Mouse (Mus musculus) liver (tissue): ENCODE results near the gene Lclat1.

Experiments used
- DNase-seq: peaks from one replicate; pipeline ENCODE4 v3.0.0-alpha.2; 2020; ENCODE audit warnings: mixed read lengths

The Lclat1 gene

DNA sequence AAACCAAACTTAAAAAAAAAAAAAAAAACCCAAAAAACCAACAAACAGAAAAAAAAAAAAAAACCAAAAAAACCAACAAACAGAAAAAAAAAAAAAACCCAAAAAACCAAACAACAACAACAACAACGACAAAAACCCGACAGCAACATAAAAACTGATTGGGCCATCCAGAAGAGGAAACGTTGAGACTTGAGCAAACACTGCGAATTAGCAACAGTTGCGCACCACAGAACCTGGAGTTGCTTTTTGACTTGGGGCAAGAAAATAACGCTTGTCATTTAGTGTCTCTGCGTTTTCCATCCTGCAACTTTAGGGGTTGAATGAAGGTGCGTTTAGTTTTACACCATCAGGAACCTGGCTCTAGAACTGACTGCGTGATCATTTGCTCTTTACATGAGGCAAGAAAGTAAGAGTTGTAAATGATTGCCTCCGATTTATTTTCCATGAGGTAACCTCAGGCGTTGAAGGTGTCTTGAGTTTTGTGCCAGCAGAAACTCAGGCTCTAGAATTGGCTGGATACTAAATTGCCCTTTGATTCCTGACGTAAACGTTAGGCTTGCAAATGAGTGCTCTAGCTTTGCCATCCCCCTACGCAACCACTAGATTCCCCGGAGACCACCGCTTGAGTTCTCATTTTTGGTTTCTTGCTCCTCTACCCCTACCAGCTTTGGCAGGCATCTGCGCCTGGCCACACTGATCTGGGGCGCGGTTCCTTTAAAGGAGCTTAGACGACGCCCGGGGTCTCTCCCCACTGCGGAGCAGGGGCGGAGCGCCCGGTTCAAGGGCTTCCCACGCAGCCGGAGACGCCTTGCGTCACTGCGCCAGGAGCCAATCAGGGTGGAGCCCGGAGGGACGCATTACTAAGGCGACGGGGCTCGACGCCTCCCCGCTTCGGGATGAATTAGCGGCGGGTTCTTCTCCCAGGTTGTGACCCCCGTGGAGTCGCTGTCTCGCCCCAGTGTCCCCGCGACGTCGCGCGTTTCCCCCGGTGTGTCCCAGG lies at the start of gene Lclat1:
Gene Lclat1, plus strand, starts transcription at position 828 of the 1,000 bp plus-strand sequence.
- peak; percentile 91 for DNase-seq

GRCm38 (mm10) chr17:73058319-73058718 lies 49.5 kb upstream of the Lclat1 start:
- DNase-seq: no peak

DNA sequence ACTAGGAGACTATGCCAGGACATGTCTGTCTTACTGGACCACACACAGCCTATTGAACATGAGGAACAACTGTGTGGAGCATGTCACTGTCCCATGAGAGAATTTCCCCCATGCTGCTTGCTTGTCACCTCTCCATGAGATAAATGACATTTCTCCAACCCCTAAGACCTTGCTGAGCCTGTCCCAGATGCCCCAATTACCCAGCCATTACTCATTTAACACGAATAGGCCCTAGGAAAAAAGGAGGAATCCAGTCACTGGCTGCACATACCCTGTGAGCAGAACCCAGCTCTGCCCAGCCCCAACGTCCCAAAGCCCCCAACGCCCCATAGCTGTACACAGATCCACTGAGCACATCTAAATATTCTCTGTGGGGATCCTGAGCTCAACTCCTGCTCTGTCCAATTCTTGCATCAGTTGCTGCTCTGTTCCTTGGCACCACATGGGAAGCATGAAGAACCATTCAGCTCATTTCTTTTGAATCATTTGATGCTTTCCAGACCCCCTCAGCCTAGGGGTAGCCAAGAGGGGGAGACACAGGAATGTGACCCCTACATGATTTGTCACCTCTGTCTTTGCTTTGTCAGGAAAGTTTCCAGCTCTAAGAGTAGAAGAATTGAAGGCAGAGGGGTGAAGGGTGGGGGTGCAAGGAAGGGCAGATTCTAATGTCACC lies 47.4 kb upstream of the Lclat1 start:
- DNase-seq: no peak

GRCm38 (mm10) chr17:73060897-73061252 lies 46.9 kb upstream of the Lclat1 start:
- no peak for DNase-seq

GRCm38 (mm10) chr17:73062701-73063100 lies 45.1 kb upstream of the Lclat1 start:
- no peak for DNase-seq

- DNase-seq: no peak
These were observed 44.5 kb upstream of the Lclat1 start for GRCm38 (mm10) chr17:73063299-73063698.

- DNase-seq: no peak
These were observed 44.0 kb upstream of the Lclat1 start for GRCm38 (mm10) chr17:73063781-73064180.

DNA sequence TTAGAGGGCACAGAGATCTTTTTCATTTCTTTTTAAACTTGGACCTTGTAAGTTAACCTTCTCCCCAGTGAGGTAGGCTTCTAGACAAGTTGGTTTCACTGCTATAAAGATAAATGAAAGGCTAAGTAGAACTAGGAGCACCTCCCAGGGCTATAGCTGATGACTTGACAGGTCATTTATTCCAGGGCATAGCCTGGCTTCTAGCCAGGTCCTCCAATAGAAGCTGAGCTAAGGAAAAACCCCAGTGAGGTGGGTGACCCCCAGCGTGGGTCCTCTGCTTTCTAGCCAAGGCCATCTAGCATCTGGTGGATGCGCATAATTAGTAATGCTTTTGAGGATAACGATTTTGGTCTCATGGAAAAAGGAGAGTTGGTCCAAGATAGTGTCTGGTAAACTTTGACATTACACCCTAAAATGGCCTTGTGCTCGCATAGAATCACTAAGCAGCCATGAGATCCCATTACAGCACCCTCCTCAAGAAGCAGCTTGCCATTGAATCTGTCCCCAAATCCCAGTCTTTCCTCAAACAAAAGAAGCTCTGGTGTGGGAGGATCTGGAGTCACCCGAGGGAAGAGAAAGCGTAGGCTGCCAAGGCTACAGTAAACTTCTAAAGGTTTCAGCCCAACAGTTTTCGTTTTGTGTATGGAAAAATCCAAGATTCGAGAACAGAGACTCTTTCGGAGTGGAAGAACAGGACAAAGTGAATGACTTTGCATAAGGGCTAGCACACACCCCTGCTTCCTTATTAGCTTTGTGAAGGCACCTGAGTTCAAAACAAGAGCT lies 41.2 kb upstream of the Lclat1 start:
- no peak for DNase-seq

DNA sequence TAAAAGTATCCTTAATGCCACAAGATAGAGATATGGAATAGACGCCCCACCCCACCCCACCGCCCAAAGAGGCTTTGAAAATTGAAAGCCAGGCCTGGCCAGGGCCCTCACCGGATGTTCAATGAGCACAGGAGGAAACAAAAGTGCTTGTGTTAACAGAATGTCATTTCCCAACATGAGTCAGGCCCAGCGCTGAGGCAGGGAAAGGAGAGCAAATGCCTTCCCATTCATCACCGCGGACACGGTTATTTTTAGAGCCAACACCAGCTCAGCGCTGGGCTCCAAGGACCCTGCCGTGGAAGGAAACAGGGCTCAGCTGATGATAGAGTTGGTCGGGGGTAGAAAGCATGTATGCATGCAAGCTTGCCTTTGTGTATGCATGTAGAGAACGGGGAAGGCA lies 40.4 kb upstream of the Lclat1 start:
- DNase-seq: peak; percentile 40

- no peak for DNase-seq
These were observed 39.3 kb upstream of the Lclat1 start for GRCm38 (mm10) chr17:73068321-73068992.

- DNase-seq: no peak
These were observed 37.3 kb upstream of the Lclat1 start for GRCm38 (mm10) chr17:73070466-73070865.

DNA sequence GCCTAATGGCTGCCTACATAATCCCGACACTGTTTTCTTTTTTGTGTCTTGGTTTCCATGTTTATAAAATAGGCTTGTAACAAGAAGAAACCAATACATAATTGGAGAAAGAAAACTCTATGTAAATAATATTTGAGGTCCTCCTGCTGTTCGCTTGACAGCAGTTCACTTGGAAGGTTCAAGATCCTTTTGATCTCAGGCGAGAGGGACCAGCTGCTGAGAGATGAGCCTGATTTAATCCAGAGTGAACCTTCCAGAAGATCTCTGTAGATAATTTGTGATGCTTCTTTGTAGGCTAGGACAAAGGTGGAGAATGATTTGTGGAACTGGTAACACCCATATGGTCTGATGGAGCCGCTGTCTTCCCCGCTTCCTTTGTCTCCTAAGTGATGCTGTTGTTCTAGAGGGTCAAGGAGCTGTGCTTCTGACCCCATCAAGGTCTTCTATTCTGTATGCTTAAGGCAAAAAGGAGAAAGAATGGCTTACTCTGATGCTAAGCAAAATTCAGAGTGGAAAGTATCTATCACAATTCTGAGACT lies 36.0 kb upstream of the Lclat1 start:
- no peak for DNase-seq

DNA sequence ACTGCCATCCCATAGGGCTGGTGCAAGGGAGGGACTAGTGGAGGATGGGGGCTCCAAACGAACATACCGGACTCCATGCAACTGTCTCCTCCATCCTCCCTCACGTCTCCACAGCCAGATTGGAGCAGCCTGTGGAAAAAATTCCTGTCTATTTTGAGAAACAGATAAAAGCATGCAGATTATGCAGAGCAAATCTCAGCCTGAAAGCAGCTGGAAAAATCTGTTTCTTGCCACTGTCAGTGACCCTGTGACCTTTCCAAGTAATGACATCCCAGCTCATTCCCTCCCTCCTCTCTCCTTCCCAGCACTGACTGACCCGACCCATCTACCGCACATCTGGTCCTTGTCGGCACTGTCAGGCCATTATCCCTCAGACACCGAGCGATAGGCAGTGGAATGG lies 35.5 kb upstream of the Lclat1 start:
- peak; percentile 33 for DNase-seq

GRCm38 (mm10) chr17:73074631-73075030 lies 33.2 kb upstream of the Lclat1 start:
- DNase-seq: no peak

- no peak for DNase-seq
These were observed 32.4 kb upstream of the Lclat1 start for GRCm38 (mm10) chr17:73075238-73075890.

DNA sequence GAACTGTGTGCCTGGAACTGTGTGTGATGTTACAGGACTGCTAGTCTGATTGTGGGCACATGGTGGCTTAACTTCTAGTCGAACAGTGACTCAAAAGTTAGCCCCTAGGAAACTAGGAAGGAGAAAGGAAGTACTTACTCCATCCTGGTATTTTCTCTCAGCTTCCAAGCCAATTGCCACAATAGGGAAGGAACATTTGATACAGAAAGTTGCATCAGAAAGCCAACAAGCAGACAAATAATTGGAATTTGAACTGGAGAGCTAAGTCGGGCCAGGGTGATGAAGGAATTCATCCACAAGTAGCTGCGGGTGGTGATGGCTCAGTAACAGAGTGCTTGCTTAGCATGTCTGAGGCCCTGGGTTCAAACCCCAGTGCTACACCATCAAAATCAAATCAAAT lies 30.1 kb upstream of the Lclat1 start:
- DNase-seq: no peak

- DNase-seq: no peak
These were observed 26.2 kb upstream of the Lclat1 start for GRCm38 (mm10) chr17:73081360-73082133.

DNA sequence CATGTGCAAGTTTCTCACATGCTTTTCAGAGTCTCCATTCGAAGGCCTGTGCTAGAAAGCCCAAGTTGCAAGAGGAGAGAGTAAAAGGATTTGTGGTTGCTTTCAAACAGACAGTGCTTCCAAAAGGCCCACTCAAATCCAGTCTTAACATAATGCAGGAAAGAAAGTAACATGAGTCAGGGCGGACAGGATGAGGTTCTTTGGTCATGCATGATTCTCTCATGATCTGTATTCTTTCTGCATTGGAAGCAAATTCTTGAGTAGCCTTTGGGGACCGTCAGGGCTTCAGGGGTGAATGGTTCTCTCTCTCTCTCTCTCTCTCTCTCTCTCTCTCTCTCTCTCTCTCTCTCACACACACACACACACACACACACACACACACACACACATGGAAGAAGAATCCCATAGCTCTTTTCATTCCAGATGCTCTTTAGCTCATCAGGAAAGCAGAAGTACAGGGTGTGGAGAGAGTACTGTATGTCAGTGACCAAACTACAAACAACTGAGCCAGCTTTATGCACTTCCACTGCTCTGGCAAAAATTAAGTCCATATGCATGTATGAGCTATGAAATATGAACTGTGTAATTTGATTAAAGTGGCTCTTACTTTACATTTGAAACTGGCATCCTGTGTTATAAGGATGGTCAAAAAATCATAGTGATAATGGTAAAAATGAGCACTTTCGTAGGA lies 25.1 kb upstream of the Lclat1 start:
- no peak for DNase-seq

GRCm38 (mm10) chr17:73087045-73087910 lies 20.5 kb upstream of the Lclat1 start:
- DNase-seq: no peak
